Mouse (Mus musculus): ENCODE data around the gene Tmem190.

The Tmem190 gene

DNA sequence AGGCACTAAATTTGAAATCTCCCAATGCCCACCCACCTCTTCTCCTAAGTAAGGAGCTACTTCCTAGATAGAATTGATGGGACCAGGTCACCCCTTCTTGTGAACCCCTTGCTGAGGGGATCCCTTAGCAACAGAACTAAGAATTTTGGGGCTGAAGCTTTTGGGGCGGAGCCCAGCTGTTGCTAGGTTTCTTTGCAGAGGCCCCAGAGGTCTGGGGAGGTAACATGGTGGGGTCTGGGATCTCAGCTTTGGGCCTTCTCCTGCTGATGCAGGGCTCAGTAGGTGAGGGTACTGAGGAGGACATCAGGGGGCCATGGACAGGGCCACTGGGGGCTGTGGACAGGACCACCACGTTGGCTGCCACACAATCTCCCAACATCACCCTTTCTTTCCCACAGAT lies at the start of gene Tmem190, which contains the start of gene Il11:
Gene Tmem190 (plus strand): TSS at position 179 of the 400 bp plus-strand sequence.
Gene Il11 (minus strand): TSS at position 101 of the 400 bp plus-strand sequence.
- in situ Hi-C loops (cut with MboI; ENCODE audit: unreplicated experiment in 2 of 2): loop anchor here in 1 of 2 experiments (5.0 kb wide), 2 partner anchors 35 to 70 kb away; no protein-coding TSS in a partner anchor

- in situ Hi-C loops (cut with MboI; ENCODE audit: unreplicated experiment in 2 of 2): loop anchor here in 1 of 2 experiments (5.0 kb wide), 1 partner anchor 36 kb away; no protein-coding TSS in a partner anchor
These were observed 49.8 kb upstream of the Tmem190 start for GRCm38 (mm10) chr7:4732968-4733392.

DNA sequence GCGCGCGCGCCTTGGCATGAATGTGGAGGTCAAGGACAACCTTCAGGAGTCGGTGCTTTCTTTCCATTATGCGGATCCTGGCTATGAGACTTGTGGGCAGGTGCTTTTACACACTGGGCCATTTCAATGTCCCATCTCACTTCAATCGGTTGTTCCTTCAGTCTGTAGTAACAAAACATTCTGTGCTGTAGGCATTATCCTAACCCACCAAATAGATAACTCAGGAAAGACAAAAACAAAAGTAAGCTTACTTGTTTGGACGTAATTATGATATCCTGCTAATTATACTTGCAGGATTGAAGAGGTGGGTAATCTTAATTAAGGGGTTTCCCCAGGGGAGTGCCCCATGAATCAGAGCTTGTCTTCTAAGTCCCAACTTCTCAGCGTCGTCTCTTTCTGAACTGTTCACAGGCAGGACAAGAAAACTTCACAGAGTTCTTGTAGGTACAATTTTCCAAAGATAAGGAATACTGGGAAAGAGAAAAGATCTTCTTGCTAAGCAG lies 43.6 kb upstream of the Tmem190 start:
- in situ Hi-C loops (cut with MboI; ENCODE audit: unreplicated experiment in 2 of 2): loop anchor here in 1 of 2 experiments (5.0 kb wide), 1 partner anchor 52 kb away; the partner anchor contains the start of gene Hspbp1

DNA sequence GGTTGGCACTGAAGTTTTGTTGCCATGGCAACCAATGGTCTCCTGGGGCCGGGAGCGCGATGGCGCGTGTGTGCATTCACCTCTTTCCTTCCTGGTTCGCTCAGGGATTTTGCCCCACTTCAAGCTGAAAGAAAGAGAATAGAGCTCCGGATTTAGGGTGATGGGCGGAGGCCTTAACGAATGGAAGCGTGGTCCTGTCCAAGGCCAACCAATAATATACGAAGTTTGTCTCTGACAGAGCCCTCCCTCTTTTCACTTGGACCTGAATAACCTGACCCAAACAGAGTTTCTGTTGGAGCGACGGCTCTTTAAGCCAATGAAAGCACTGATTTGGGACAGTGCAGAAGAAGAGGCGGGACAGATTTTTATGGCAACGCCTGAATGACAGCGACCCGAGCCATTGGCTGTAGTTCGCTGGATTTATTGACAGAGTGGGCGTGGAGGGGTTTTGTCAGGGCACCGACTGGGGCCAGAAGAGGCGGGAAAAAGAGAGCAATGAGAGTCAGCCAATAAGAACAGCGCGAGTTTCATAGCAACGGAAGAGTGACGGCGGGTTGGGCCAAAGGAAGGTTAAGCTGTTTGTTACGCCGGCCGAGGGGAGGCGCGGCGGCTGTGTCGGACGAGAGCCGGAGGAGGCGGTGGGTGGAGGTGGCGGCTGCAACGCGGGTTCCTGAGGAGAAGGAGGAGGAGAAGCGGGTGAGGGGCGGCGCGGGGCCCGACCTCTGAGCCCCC lies 43.0 kb upstream of the Tmem190 start, which contains the start of gene Kmt5c:
Gene Kmt5c (plus strand): TSS at position 572 of the 732 bp plus-strand sequence.
- in situ Hi-C loops (cut with MboI; ENCODE audit: unreplicated experiment in 2 of 2): loop anchor here in 1 of 2 experiments (5.0 kb wide), 1 partner anchor 52 kb away; the partner anchor contains the start of gene Hspbp1

DNA sequence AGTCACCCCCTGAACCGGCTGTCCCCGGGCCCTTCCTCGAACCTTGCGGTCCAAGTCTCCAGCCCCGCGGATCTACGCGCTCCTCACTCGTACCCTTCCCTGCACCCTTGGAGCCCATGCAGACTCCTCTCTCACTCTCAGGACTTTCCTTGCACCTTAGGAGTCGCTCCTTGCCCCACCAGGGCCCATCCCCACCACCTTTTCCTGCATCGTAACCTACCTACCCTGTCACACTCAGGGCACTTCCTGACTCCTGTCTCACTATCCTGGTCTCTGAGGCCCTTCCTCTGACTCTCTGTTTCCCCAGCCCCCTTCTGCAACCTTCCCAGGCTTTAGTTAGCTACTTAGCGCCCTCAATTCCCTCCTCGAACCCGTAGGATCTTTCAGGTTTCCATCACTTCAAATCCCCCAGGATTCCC lies 42.4 kb upstream of the Tmem190 start:
- in situ Hi-C loops (cut with MboI; ENCODE audit: unreplicated experiment in 2 of 2): no loop called here

DNA sequence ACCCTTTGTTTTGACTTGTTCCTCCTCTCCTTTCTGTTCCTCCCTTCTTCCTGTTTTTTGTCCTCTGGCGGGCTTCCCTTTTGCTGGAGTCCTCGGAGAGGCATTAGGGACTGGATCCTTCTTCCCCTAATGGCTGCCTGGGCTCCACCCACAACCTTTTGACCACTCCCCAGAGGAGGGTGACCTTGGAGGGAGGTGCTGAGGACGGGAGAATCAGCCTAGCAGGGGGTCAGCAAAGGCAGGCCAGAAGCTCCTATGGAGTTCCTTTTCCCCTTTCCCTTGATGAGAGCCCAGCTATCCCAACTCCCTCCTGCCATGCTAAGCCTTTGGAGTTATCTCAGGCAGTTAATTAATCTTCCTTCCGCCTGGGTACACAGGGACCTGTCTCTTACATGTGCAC lies 41.6 kb upstream of the Tmem190 start:
- in situ Hi-C loops (cut with MboI; ENCODE audit: unreplicated experiment in 2 of 2): no loop called here

- in situ Hi-C loops (cut with MboI; ENCODE audit: unreplicated experiment in 2 of 2): no loop called here
These were observed 40.9 kb upstream of the Tmem190 start for GRCm38 (mm10) chr7:4741672-4742481.

- in situ Hi-C loops (cut with MboI; ENCODE audit: unreplicated experiment in 2 of 2): no loop called here
These were observed 40.3 kb upstream of the Tmem190 start for GRCm38 (mm10) chr7:4742482-4742819.

DNA sequence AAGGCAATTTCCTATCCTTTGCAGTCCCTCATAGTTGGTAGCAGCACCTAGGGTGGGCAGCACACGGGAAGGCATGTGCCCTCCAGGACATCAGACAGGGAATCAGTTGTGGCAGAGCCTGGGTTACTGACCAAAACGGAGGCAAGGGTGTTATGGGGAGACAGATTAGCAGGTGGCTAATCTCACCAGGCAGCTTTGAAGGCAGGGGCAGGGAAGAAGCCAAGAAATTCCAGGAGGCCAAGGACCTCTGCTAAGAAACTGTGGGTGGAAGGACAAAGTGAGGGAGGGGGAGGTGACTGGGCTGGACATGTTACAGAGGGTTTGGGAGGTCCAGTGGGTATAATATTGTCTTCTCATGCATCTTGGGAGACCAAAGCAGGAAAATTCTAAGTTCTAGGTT lies 39.4 kb upstream of the Tmem190 start:
- in situ Hi-C loops (cut with MboI; ENCODE audit: unreplicated experiment in 2 of 2): no loop called here

GRCm38 (mm10) chr7:4744886-4745285 lies 37.9 kb upstream of the Tmem190 start:
- in situ Hi-C loops (cut with MboI; ENCODE audit: unreplicated experiment in 2 of 2): loop anchor here (5.0 kb wide), 2 partner anchors 37 to 42 kb away; partner anchors contain the start of genes Il11 (in 1 of the 2), Tmem190 (in 1 of the 2) and Tmem238 (in 1 of the 2)

- in situ Hi-C loops (cut with MboI; ENCODE audit: unreplicated experiment in 2 of 2): loop anchor here (5.0 kb wide), 2 partner anchors 36 to 41 kb away; partner anchors contain the start of genes Il11 (in 1 of the 2), Tmem190 (in 1 of the 2) and Tmem238 (in 1 of the 2)
These were observed 36.3 kb upstream of the Tmem190 start for GRCm38 (mm10) chr7:4746326-4746980.

DNA sequence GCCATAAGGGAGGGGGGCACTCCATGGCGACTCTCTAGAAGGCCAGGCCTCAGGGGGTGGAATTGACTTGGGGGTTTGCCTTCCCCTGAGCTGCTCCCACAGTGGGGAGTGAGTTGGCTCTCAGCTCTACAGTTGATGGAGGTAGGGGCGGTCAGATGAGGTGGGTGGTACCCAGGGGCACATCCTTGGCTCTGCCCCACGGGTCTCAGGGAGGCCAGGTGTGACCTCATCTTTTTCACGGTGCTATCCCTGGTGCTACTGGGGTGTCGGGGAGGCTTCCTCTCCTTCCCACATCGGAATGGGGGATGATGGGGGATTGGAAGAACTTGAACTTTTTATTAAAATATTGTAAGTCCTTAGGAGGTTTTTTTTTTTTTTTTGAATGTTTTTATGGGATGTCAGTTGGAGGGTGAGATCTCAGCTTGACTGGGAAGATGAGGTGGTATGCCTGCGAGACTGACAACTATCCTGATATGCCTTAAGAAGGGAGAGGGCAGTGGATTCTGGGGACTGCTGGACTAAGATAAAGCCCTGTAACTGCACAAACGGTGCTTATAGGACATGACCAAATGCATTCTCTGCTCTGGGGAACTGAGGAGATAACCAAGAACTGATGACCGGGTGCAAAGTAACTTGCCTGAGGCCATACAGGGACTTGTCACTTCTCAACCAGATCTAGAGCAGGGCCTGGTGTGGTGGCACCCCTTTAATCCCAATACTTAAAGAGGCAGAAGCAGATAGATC lies 35.4 kb upstream of the Tmem190 start:
- in situ Hi-C loops (cut with MboI; ENCODE audit: unreplicated experiment in 2 of 2): loop anchor here (5.0 kb wide), 2 partner anchors 35 to 40 kb away; partner anchors contain the start of genes Il11 (in 1 of the 2), Tmem190 (in 1 of the 2) and Tmem238 (in 1 of the 2)

- in situ Hi-C loops (cut with MboI; ENCODE audit: unreplicated experiment in 2 of 2): loop anchor here (5.0 kb wide), 2 partner anchors 34 to 39 kb away; partner anchors contain the start of genes Il11 (in 1 of the 2), Tmem190 (in 1 of the 2) and Tmem238 (in 1 of the 2)
These were observed 34.4 kb upstream of the Tmem190 start for GRCm38 (mm10) chr7:4748321-4748720.

DNA sequence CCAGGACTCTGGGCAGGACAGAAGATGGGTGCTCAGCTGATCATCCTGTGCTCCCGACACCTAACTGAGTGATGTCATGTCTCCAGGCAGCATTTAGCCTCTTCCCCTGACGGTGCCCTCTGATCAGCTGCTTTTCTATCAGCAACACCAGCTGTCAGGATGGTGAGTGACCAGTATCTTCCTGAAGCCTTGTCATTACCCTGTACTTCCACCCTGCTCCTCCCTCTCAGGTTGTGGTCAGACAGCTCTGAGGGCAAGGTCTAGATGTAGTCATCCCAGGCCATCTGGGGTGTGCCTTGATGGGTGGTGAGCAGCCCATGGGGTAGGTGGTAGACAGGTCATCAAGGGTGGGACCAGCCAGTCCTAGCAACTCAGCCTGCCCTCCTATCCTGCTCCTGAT lies 33.6 kb upstream of the Tmem190 start:
- in situ Hi-C loops (cut with MboI; ENCODE audit: unreplicated experiment in 2 of 2): loop anchor here (5.0 kb wide), 2 partner anchors 33 to 38 kb away; partner anchors contain the start of genes Il11 (in 1 of the 2), Tmem190 (in 1 of the 2) and Tmem238 (in 1 of the 2)

DNA sequence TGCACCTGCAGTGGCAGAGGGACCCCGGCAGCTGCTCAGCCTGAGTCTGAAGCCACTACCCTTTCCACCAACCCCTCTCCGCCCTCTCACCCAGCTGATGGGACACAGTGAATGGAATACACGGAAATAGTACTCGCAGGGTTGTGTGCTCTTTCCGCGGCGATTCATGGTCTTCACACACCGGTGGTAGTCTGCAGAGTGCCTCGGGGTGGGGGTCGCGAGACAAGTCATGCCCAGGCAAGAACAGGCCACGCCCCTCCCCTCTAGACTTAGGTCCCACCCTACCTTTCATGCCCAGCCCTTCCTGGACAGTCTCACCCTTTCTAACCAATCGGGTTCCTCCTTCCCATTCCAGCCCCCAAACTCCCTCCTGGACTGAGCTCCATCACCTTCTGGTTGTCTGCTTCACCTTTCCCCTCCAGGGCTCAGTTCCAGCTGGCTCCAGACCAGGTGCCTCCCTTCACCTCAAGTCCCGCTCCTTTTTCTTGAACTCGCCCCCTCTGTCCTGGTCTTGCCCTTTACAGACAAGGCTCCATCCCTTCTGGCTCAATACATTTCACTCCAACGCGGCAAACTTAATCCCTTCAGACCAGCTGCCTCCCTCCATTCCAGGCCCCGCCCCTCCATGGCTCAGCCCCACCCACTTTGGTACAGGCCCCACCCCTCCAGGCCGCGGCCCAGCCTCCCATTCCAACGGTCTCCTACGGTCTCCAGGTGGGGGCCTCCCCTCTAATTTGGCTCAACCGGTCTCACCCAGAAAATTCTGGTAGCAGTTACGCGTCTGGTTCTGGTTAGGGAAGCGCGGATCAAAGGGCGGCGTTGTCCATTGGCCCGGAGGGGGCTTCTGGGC lies 30.5 kb upstream of the Tmem190 start:
- in situ Hi-C loops (cut with MboI; ENCODE audit: unreplicated experiment in 2 of 2): no loop called here

DNA sequence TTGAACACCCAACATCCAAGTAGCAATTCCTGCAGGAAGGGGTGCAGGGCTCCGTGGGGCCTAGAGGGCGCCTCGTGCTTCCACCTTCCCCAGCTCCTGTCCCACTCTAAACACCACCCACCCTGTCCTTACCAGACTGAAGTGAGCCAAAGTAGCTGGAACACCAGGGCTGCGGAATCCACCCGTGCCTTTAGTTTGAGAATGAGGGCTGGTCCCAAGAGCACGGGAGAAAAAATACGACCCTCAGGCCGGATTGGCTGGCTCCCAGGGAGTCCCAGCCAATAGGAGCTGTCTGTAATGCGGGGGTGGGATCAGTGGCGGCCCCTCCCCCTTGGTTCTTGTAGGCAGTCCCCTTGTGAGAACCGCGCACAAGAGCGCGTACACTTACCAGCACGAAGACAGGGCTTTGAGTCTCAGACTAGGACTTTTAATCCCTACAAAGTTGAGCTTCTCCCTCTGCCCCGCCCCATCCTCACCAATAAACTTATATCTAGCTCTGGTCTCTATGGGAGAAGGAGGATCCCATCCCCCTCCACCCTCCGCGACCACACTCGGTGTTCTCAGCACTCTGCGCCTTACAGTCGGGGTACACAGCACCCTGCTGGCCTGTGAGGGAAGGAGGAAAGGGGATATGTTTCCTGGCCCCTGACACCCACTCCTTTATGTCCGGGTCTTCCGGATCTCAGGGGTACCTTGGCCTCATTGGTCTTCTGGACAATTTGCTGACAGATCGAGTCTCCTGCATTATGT lies 29.7 kb upstream of the Tmem190 start, which contains the start of gene Cox6b2:
Gene Cox6b2 (minus strand): TSS at position 274 of the 750 bp plus-strand sequence.
- in situ Hi-C loops (cut with MboI; ENCODE audit: unreplicated experiment in 2 of 2): no loop called here

DNA sequence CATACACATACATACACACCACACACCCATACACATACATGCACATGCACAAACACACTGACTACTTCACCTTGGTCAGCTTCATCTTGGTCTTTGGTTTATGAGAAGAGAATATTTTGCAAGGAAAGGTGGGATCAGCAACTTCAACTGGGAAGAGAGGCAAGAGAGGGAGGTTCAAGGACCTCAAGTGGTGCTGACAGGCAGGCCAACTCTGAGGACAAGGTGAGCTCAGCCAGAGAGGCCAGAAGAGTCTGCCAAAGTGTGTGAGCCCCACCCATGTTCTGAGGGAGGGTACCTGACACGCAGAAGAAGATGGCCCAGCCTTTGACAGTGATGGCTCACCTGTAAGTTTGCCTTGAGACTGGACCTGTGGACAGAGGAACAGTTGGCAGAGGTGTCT lies 23.1 kb upstream of the Tmem190 start:
- in situ Hi-C loops (cut with MboI; ENCODE audit: unreplicated experiment in 2 of 2): no loop called here

Data from v-Abl transformed pro-B cells (cell line).